Mouse (Mus musculus) kidney, embryonic 15.5 days (tissue): ENCODE measurements around the gene Cnpy4. TPM values are rescaled to one million over a fixed set of nuclear protein-coding genes. Genes with fewer than 3 reads are reported as not detected.

ENCODE experiments used
- ATAC-seq: fragments of 200-750 bp; cut with Nextera tagmentation; replicated peaks from 2 replicates; pipeline ENCODE4 v1.8.0; 2017; ENCODE audit warnings: moderate TSS enrichment; ENCODE audit not compliant: low FRiP score
- H3K27ac ChIP-seq: fragments of 300-500 bp; sonication (generic); 2 replicates; pipeline ENCODE4 v1.5.1; 2015; ENCODE audit warnings: mild to moderate bottlenecking, inconsistent platforms
- H3K27me3 ChIP-seq: fragments of 300-500 bp; sonication (generic); 2 replicates; pipeline ENCODE4 v1.6.1; 2015; ENCODE audit warnings: inconsistent platforms
- H3K36me3 ChIP-seq: fragments of 300-500 bp; sonication (generic); 2 replicates; pipeline ENCODE4 v1.6.1; 2015; ENCODE audit warnings: inconsistent platforms
- H3K4me1 ChIP-seq: fragments of 300-500 bp; sonication (generic); 2 replicates; pipeline ENCODE4 v1.6.1; 2015; ENCODE audit warnings: inconsistent platforms
- H3K4me2 ChIP-seq: fragments of 300-500 bp; sonication (generic); 2 replicates; pipeline ENCODE4 v1.6.1; 2015; ENCODE audit warnings: moderate library complexity, mild to moderate bottlenecking, inconsistent platforms
- H3K4me3 ChIP-seq: fragments of 300-500 bp; sonication (generic); replicated peaks from 2 replicates; pipeline ENCODE4 v1.5.1; 2015; ENCODE audit warnings: mild to moderate bottlenecking, inconsistent platforms
- H3K9ac ChIP-seq: fragments of 300-500 bp; sonication (generic); 2 replicates; pipeline ENCODE4 v1.6.1; 2015; ENCODE audit warnings: mild to moderate bottlenecking, inconsistent platforms
- H3K9me3 ChIP-seq: fragments of 300-500 bp; sonication (generic); replicated peaks from 2 replicates; pipeline ENCODE4 v1.6.1; 2016; ENCODE audit warnings: inconsistent platforms
- WGBS: fragments of 180-500 bp; shearing (Covaris S2); methylation state at CpG from one replicate; pipeline ENCODE4 v1.1.7; 2015; ENCODE audit warnings: mixed read lengths; 5-methylcytosine and 5-hydroxymethylcytosine counted together
- polyA plus RNA-seq: library from polyadenylated mRNA; unstranded; fragments of >200 nt; fragmentation: Nextera tagmentation; extraction: Ambion mirVana; gene quantifications from 2 replicates; pipeline ENCODE4 v1.2.1, GENCODE M21; 2015

The Cnpy4 gene
- polyA plus RNA-seq, 1 experiment from 2014 or later, result 61.9 TPM

DNA sequence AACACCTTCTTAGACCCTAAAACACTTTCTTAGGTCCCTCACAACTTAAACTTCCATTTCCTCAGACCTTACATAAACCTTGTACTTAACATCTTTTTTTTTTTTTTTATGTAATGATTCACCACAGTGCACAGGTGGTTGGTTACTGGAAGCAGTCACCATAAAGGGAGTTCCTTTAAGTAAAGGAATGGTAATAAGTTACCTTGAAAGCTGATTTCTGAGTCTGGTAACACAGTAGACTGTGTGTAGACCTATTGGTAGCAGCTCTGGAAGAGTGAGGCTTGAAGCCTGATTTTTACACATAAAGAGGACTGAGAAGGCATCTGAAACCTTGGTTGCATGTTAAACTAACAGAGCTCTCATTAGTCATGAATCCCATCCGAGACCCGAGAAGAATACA is 32.6 kb downstream of the Cnpy4 start:
- no peaks in the 10 kb centered on the region for H3K27me3 ChIP-seq
- H3K4me1 ChIP-seq, result peaks cover 5% of the 10 kb centered on the region; the same call in 1 of the 2 replicates
- 25% methylated on average over 2 of the region's 2 CpGs for WGBS
- no peak overlapping the region for H3K4me2 ChIP-seq
- H3K4me3 ChIP-seq, result no peak overlapping the region
- no peaks in the 10 kb centered on the region for H3K36me3 ChIP-seq
- peak; percentile 54; the same call in 1 of the 2 replicates for ATAC-seq
- H3K9me3 ChIP-seq, result peaks cover 16% of the 10 kb centered on the region
- H3K27ac ChIP-seq, result peak overlapping the region; percentile 87
- no peak overlapping the region for H3K9ac ChIP-seq

- Histone ChIP-seq H3K36me3 (no peaks in the 10 kb centered on the region), H3K9ac (no peak overlapping the region), H3K27ac (no peak overlapping the region), H3K4me3 (no peak overlapping the region), H3K4me1 (peaks cover 5% of the 10 kb centered on the region; the same call in 1 of the 2 replicates), H3K9me3 (no peaks in the 10 kb centered on the region), H3K27me3 (no peaks in the 10 kb centered on the region), H3K4me2 (no peak overlapping the region)
- 25% methylated on average over 4 of the region's 4 CpGs for WGBS
- ATAC-seq, result peak; percentile 66; the same call in 1 of the 2 replicates
Observed at GRCm38 (mm10) chr5:138222111-138222510, 34.8 kb downstream of the Cnpy4 start.

DNA sequence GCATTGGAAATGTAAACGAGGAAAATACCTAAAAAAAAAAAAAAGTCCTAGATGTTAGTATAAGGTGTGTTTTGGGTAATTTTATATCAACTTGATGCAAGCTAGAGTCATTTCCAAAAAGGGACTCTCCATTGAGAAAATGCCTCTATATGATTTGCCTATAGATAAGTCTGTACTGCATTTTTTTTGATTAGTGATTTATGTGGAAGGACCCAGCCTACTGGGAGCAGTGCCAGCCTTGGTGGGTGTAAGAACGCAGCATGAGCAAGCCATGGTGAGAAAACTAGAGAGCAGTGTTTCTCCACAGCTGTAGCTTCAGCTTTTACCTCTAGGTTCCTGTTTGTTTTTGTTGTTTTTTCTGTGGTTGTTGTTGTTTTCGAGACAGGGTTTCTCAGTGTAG is 36.0 kb downstream of the Cnpy4 start:
- Histone ChIP-seq H3K4me1 (peaks cover 5% of the 10 kb centered on the region; the same call in 1 of the 2 replicates), H3K27me3 (no peaks in the 10 kb centered on the region), H3K9me3 (no peaks in the 10 kb centered on the region), H3K4me2 (no peak overlapping the region), H3K9ac (no peak overlapping the region), H3K4me3 (no peak overlapping the region), H3K27ac (no peak overlapping the region), H3K36me3 (no peaks in the 10 kb centered on the region)
- ATAC-seq, result no peak
- WGBS, result 62% methylated on average over 3 of the region's 3 CpGs

DNA sequence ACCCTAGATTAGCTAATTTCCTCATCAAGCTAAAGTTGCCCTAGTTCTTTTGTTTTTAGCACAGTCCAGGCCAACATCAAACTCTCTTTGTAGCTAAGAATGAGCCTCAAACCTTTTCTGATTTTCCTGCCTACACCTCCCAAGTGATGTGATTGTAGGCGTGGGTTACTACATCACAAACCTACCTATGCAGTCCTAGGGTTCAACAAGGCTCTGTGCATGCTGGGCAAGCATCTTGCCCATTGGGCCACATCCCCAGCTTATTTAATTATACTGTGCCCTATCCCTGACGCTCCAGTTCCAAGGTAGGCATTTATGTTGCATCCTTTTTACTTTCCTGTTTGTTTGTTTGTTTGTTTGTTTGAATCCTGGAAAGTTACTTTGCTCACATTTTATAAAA is 38.4 kb downstream of the Cnpy4 start, which contains the start of gene Nxpe5:
Nxpe5 (plus strand) TSS at position 199 of the 400 bp plus-strand sequence.
- WGBS, result 47% methylated on average over 2 of the region's 2 CpGs
- Histone ChIP-seq H3K4me1 (0 out of 2 replicates have a peak, but pooled peaks cover 4% of the 10 kb centered on the region), H3K4me3 (no peak within 1 kb of the TSS), H3K27me3 (no peaks in the 10 kb centered on the region), H3K4me2 (no peak within 1 kb of the TSS), H3K27ac (no peak within 1 kb of the TSS), H3K9me3 (no peaks in the 10 kb centered on the region), H3K9ac (no peak within 1 kb of the TSS), H3K36me3 (no peaks in the 10 kb centered on the region)
- no peak for ATAC-seq

- no peak overlapping the region for H3K4me2 ChIP-seq
- 0 out of 2 replicates have a peak, but pooled peaks cover 4% of the 10 kb centered on the region for H3K4me1 ChIP-seq
- no peak for ATAC-seq
Observed at GRCm38 (mm10) chr5:138226491-138226890, 39.2 kb downstream of the Cnpy4 start.

GRCm38 (mm10) chr5:138227367-138227766 is 40.1 kb downstream of the Cnpy4 start:
- Histone ChIP-seq H3K9ac (no peak overlapping the region), H3K4me3 (no peak overlapping the region), H3K4me1 (0 out of 2 replicates have a peak, but pooled peaks cover 4% of the 10 kb centered on the region), H3K27ac (no peak overlapping the region), H3K9me3 (no peaks in the 10 kb centered on the region), H3K36me3 (no peaks in the 10 kb centered on the region), H3K27me3 (no peaks in the 10 kb centered on the region), H3K4me2 (no peak overlapping the region)
- ATAC-seq, result no peak
- WGBS, result 70% methylated on average over 2 of the region's 2 CpGs

More at GRCm38 (mm10) chr5:138226491-138226890, 39.2 kb downstream of the Cnpy4 start:
- H3K27me3 ChIP-seq, result no peaks in the 10 kb centered on the region
- no peaks in the 10 kb centered on the region for H3K36me3 ChIP-seq
- H3K4me3 ChIP-seq, result no peak overlapping the region
- H3K9ac ChIP-seq, result no peak overlapping the region
- no peaks in the 10 kb centered on the region for H3K9me3 ChIP-seq
- H3K27ac ChIP-seq, result no peak overlapping the region
- 74% methylated on average over 4 of the region's 4 CpGs for WGBS

DNA sequence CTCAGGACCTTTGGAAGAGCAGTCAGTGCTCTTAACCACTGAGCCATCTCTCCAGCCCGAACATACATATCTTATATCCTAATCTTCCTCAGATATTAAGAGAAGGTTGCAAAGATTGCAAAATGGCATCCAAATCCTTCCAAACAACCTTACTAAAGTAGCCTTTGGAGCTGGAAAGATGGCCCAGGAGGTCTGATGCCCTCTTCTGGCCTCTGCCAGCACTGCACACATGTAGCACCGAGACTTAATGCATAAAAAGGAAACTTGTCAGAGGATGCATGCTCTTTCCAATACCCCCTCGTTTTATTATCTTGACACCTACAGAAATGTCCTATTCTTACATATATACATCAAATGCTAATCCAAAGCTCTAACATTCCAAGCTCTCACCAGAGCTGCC is 40.7 kb downstream of the Cnpy4 start:
- H3K9ac ChIP-seq, result no peak overlapping the region
- H3K27me3 ChIP-seq, result no peaks in the 10 kb centered on the region
- no peaks in the 10 kb centered on the region for H3K36me3 ChIP-seq
- H3K4me3 ChIP-seq, result no peak overlapping the region
- no peak for ATAC-seq
- 55% methylated on average over 3 of the region's 3 CpGs for WGBS
- no peak overlapping the region for H3K27ac ChIP-seq
- H3K9me3 ChIP-seq, result no peaks in the 10 kb centered on the region
- H3K4me1 ChIP-seq, result peaks cover 8% of the 10 kb centered on the region; the same call in 1 of the 2 replicates
- no peak overlapping the region for H3K4me2 ChIP-seq

- H3K36me3 ChIP-seq, result no peaks in the 10 kb centered on the region
- no peaks in the 10 kb centered on the region for H3K9me3 ChIP-seq
- peaks cover 8% of the 10 kb centered on the region; the same call in 1 of the 2 replicates for H3K4me1 ChIP-seq
- no peak for ATAC-seq
- no peak overlapping the region for H3K4me2 ChIP-seq
- no peak overlapping the region for H3K4me3 ChIP-seq
- no peak overlapping the region for H3K27ac ChIP-seq
- 85% methylated on average over 3 of the region's 3 CpGs for WGBS
- H3K9ac ChIP-seq, result no peak overlapping the region
- no peaks in the 10 kb centered on the region for H3K27me3 ChIP-seq
Observed at GRCm38 (mm10) chr5:138229511-138229910, 42.2 kb downstream of the Cnpy4 start.

DNA sequence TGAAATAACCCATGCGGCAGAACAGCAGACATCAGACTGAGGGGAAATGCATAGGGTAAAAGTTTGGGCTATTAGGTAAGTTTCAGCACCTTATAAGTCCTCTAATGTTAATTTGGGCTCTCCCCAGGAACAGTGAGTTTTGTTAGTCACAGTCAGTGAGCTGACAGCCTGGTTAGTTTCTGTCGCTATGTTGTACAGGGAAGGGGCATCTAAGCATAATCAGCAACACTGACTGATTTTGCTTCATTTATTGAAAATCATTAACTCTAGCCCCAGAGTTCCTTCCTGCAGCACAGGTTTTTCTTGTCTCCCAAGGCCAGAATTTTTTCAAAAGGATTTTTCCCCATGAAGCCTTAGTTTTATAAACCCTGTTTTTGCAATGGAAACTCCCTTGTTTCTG is 46.5 kb downstream of the Cnpy4 start:
- Histone ChIP-seq H3K27me3 (no peaks in the 10 kb centered on the region), H3K4me2 (no peak overlapping the region), H3K9me3 (no peaks in the 10 kb centered on the region), H3K27ac (peak overlapping the region; percentile 83), H3K36me3 (no peaks in the 10 kb centered on the region), H3K4me3 (no peak overlapping the region), H3K4me1 (peaks cover 8% of the 10 kb centered on the region; the same call in 1 of the 2 replicates), H3K9ac (no peak overlapping the region)
- 69% methylated on average over 2 of the region's 2 CpGs for WGBS
- ATAC-seq, result no peak

DNA sequence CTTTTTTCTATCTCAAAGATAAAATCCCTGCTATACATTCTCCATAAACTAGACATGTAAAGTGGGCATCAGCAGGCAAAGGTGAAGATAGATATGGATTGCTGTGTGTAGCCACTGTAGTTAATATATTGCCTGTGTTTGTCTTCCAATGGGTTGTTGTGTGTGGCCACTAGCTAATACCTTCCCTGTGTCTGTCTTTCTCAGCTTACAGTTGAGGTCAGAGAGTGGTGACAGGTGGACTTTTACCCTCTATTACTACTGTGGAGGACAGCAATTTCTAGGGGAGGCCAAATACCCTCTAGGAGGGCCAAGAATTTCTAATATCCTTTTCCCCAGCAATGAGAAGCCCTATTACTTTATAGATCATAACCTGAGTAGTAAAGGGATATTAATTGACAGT is 46.9 kb downstream of the Cnpy4 start:
- Histone ChIP-seq H3K9me3 (no peaks in the 10 kb centered on the region), H3K4me2 (no peak overlapping the region), H3K4me3 (no peak overlapping the region), H3K36me3 (no peaks in the 10 kb centered on the region), H3K9ac (no peak overlapping the region), H3K27ac (peak overlapping the region; percentile 83), H3K4me1 (peaks cover 8% of the 10 kb centered on the region; the same call in 1 of the 2 replicates), H3K27me3 (no peaks in the 10 kb centered on the region)
- no peak for ATAC-seq

DNA sequence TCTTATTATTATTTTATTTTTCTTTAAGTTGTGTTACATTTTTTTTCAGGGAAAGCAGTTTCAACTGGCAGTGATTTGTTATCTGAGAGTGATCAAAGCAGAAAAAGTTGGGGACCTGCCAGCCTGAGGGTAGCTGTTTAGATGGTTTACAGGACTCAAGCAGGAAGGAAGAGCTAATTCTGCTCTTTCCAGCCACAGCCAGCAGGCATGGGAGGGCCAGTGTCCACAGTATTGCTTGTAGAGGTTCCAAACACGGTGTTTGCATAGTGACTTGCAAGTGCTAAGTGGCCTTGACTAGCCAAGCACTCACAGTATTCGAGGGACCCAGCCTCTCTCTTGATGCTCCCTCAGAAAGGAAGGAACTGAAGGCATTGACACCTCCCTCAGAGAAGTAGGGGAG is 54.2 kb downstream of the Cnpy4 start:
- H3K4me2 ChIP-seq, result no peak overlapping the region
- H3K9ac ChIP-seq, result no peak overlapping the region
- H3K4me1 ChIP-seq, result no peaks in the 10 kb centered on the region
- no peak overlapping the region for H3K27ac ChIP-seq
- no peak overlapping the region for H3K4me3 ChIP-seq
- H3K9me3 ChIP-seq, result 0 out of 2 replicates have a peak, but pooled peaks cover 3% of the 10 kb centered on the region
- H3K27me3 ChIP-seq, result no peaks in the 10 kb centered on the region
- no peak for ATAC-seq
- 41% methylated on average over 2 of the region's 2 CpGs for WGBS
- H3K36me3 ChIP-seq, result no peaks in the 10 kb centered on the region
